Mouse (Mus musculus): ENCODE data around the gene Clasp2.

DNA sequence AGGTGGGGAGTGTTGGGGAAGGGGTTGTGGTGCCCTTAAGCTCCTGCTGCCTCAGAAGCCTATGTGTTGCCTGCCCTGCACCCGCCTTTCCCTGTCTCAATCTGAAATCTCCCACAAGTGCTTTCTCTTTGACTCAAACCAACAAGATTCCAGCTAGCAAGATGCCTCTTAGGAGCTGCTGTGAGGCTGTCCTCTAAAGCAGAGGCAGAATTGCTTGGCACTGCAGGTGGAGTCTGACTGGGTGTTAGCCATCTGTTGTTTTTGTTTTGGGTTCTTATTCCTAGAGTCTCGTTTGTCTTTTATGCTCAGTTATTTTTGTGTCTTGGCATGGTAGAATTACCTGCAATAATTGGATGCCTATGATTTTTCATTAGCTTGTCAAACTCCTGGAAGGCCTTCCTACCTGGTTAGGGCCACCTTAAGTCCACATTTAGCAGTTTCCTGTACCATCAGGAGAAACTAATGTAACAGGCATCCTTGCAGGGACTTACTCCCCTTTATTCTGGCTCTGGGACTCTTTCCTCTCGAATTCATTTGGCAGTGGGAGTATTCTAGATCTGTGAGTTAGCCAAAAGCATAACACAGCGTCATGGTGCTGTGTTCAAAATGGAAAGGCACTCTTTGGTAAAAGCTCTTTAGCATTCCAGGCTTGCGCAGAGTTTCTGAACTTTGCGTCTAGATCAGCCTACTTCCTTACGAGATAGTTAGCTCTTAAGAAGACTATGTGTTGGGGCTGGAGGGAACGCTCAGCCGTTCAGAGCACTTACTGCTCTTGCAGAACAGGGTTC, 198.0 kb downstream of the Clasp2 start:
- no peak for TF ChIP-seq CTCF (IDR thresholded peaks at IDR 0.05; ENCODE audit: low read depth, low read length)
- TF ChIP-seq POLR2A (IDR thresholded peaks at IDR 0.05; ENCODE audit: borderline replicate concordance, low read depth, low read length): no peak

All from bone marrow macrophage, adult 2 months (primary cell).